Mouse (Mus musculus) A20 (cell line): ENCODE data around the gene Slc4a4.
"Not testable (repeated sequence)": the region's sequence is repeated elsewhere in the genome, so short reads cannot be mapped to it uniquely, and the experiment has no call there.

ENCODE experiments used
- DNase-seq: peaks from one replicate; pipeline ENCODE4 v3.0.0-alpha.2; 2011; ENCODE audit warnings: low read depth, low spot score

Slc4a4 gene

DNA sequence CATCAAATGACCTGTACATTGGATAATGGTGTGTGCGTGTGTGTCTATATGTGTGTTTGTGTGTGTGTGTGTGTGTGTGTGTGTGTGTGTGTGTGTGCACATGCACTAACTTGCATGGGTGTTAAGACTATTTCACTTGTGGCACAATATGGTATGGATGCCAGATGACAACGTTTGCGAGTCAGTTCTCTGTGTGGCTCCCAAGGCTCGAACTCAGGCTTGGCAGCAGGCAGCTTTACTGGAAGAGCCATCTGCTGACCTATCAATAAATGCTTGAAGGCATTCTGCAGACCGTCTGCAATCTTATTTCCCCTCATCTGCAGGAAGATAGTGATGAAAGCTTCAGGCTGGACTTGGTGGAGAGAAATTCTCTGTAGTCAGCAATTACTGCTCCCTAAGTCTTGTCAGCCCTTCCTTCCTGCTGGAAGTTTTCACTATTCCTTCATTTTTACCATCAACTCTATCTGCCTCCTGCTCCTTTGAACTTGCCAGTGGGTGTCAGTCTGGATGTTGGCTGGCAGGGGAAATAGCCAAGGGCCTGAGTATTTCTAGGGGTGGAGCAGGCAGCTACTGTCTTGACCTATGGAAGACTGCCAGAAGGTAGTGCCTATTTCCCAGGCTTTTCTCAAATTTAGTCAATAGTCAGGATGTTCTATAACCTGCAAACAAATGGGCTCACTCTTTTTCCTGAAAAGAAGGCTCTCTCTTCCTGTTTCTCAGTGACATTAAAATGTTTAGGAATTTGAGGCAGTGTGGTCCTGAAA, 73.9 kb downstream of the Slc4a4 start:
- DNase-seq = no peak

DNA sequence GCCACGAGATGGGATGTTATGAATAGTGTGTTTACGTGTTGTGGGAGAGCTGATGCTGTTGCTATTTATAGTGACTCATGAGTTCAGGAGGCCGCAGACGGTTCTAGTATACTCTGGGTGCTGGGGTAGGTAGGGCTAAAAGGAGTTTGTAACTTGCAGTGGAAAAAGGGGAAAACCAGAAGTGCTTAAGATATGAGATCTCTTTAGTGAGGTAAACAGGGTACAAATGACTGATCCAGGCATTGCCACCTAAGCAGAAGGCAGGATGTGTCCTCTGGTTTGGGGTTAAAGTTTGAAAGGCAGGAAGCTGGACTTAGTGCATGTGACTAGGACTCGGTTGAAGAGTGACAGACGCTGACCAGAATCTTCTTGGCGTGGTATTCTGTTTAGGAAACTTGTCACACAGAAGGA, 74.7 kb downstream of the Slc4a4 start:
- no peak for DNase-seq

DNA sequence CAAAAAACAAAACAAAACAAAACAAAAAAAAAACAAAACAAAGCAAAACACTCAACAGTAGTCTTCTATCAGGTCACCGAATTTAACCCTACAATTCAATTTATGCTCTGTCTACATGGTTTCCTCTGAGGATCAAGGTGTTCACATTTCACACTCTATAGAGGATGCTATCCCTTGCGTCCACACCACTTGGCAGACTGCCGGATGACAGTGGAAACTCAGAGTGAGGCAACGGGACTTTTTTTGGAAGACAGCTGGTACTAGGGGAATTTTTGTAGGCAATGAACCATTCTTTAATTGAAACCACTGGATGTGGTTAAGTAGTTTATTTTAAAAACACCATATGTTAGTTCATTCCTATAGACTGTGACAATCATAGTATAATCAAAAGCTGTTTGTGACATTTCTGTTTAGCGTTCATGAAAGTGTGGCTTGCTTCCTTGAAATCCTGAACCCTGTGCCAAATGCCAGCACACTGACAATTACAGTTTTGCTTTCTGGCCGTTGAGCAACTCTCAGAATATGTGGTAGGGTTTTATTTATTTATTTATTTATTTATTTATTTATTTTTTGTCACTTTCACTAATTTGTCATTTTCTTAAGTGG, 78.2 kb downstream of the Slc4a4 start:
- no peak for DNase-seq

DNA sequence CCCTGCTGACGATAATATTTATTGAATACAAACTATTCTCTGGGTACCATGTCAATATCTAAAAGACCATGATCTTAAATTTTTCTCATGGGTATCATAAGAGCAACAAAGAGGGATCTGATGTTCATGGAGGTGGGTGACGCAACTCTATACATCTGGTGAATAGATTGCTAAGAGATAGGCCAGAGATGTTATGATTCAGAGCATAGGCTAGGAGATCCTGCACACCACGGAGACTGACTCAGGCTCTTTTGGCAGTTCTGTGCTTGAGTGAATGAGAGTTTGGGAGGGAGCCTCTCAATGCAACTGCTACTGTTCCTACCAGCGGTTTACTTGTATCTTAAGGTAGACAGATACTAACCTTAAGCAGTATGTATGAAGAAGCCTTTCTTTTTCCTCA, 79.9 kb downstream of the Slc4a4 start:
- DNase-seq = no peak

DNA sequence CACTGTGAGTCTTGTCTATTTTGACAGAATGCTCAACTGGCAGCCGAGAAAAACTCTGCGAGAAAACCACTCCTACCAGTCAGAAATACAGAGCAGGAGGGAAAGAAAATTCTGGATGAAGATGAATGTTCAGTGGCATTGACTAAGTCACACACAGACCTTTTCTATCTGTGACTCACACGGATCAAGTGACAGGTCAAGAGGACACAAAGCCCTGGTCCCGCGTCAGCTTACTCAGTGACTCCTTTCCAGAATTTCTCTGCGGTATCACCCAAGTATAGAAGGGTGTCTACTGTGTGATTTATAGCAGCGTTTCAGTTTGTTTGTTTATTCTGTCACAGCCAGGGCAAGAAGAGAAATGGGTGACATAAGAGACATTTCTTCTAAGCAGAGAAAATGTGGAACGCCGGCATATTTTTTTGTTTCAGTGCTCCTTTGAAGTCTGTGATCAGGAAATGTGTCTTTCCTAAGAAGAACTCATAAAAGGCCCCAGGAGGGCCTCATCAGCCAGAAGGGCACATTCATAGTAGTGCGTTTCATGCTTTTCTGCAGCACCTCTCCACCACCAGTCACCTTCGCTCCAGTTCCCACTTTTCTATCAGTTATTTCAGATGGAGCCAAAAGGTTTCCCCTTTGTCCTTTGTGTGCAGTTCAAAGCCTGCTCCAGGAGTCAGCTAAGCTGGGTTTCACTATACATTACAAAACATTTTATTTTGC, 82.5 kb downstream of the Slc4a4 start:
- no peak for DNase-seq

DNA sequence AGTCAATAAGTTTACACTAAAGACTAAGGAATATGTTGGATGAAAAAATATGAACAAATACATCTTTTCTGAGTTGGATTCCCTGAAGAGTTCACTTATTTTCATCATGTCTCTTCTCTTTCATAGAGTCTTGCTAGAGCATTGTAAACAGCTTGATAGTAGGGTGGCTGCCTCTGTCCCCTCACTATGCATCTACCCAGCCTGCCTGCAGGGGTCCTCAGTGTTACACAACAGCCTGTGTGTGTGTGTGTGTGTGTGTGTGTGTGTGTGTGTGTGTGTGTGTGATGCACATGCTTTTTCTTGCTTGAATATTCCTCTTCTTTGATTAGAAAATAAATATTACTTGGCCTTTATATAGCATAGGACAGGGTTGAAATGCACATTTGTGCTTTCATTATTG, 84.9 kb downstream of the Slc4a4 start:
- DNase-seq = no peak

DNA sequence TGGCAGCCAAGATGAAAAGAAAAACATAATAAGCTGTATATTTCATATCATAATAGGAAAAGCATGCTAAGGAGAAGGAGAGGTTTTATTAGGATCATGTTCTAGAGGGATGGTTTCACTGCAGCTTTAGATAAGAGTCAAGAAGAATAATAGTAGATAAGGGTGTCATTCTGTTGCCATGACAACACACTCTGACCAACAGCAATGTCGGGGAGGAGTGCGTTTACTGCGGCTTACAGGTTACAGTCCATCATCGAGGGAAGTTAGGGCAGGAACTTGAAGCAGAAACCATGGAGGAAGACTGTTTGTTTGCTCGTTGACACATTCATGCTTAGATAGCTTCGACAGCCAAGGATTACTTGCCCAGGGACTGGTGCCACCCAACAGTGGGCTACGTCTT, 85.7 kb downstream of the Slc4a4 start:
- no peak for DNase-seq

DNA sequence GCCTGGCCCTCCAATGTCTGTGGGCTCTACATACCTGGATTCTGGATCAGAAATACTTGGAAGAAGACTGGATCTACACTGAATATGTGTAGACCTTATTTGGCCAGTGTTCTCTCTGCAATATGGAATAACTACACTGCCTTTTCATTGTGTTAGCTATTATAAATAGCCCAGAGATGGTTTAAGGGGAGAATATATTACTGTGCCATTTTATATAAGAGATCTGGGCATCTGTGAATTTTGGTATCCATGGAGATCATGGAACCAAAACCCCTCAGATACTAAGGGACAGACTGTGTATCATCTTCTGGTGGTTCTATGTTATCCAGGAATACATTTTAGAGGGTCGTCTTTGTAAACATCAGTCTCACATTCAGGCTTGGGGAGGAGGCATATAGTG, 86.5 kb downstream of the Slc4a4 start:
- no peak for DNase-seq

DNA sequence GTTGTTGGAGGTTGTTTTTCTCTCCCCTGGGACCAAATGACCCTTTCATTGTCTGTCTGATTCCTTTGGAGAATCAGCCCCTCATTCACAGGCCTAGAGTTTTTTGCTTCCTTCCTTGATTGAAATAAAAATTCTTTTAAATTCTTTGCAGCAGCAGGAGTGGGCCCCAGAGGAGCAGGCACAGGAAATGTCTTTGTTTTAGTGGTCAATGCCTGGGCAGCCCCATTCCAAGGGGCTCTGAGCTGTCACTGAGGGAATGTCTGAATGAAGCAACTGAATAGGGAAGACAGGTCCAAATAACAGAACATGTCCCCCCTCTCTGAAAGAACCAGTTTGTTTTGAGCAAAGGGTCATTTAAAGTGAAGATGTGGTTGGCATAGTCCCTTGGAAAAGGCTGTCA, 89.1 kb downstream of the Slc4a4 start:
- no peak for DNase-seq

DNA sequence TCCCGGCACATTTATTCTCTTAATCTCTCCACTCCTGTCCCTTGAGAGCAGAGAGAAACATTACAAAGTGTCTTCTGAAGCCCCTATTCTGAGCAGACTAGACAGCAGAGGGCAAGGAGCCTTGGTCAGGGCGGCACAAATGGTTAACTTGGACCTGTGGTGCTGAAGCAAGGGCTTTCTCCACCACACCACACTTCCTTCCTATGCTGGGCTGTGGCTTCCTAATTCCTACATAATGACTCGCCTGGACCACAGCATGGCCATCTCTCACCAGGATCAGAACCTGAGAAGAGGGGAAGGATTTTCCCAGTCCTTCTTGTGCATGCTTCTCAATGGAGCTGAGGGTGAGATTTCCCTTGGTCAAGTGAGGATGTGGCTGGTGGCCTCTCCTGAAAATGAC, 89.8 kb downstream of the Slc4a4 start:
- DNase-seq = no peak

DNA sequence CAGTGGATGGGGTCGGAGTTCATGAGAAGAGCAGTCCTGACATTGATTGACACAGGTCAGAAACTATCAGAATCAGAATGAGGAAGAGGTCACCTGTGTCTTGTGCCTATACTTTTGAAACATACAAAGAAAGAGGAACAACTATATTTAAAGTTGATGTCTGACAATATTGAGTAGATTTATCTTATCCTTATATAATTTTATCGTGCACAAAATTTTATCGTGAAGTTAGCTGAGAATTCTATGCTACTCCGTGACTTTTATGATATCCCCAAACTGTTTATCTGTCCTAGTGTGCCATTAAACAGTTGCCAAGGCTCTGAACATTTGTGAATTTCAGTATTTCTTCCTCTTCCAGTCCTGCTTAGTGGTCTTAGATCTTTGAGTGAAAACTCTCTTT, 94.1 kb downstream of the Slc4a4 start:
- no peak for DNase-seq

DNA sequence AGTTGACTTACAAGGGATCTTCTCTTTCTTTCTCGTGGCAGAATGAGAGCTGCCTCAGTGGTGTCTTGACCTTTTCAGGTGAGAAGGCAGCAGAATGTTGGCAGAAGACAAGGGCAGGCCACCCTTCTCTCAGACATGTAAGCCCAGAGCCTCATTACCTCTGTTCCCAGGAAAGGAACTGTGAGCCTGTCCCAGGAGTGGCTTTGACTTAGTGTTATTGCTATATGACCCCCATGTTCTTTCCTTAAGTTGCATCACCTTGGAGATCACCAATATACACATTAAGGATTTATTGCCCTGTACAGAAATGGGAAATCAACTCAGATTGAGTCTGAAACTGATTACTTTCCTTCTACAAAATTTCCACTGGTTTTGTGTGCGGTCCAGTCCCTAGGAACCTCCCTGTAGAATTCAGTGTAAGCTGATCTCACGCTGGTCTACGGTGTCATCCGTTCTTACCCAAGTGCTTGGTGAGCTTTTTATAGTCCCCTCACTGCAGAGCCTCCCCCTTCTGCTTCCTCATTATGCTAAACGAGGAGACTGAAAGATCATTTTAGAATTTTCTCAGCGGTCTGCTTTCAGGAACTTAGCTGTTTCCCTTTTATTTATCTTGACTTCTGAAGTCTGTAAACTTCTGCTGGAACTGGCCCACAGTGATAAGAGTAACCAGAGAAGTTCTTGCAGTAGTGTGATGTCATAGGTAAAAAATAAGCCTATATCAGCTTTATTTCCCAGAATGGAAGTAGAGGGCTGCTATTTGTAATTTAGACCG, 94.8 kb downstream of the Slc4a4 start:
- no peak for DNase-seq

DNA sequence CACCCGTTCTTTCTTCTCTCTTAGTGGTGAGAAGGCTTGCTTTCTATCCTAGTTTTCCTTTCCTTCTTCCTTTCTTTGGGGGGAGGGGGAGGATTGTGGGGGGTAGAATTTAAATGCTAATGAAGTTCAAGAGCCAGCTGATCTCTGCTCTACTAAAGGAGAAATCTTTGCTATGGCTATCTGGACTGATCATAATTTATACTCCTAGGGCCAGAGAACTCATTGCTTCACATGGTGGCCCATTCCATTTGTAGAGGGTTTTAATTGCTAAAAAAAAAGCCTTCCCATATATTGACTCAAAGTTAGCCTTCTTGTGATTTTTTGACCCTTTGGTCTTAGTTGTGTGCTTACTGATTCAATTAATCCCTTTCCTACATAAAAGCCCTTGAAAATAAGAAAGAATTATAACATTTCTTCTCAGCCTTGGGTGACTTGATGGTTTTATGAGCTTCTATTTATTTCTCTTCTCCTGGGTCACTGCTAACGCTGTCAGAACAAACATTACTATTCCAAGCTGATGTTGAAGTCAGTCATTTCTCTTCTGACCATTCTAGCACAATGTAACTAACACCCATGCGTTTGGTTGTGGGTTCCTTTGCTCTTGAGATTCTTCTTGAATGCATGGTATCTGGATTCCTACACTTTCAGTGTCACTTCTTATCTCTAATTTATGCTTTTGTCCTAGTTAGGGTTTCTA, 95.6 kb downstream of the Slc4a4 start:
- DNase-seq = no peak

DNA sequence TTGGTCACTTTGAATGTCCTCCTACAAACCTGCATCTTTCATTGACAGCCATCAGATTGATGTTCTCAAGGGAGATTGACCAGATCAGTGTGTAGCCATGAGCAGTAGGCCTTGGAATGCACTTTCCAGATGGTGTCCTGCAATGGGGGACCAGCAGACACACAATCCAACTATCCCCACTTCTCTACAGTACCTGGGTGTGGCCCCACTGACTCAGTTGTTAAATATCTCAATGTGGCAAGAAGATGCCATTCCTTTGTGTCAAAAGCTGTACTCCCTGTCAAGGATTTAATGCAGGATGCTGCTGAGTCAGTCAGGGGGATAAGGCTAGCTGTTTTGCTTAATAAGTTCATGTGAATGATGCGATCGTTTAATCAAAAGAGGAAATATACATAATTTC, 96.6 kb downstream of the Slc4a4 start:
- DNase-seq = no peak

DNA sequence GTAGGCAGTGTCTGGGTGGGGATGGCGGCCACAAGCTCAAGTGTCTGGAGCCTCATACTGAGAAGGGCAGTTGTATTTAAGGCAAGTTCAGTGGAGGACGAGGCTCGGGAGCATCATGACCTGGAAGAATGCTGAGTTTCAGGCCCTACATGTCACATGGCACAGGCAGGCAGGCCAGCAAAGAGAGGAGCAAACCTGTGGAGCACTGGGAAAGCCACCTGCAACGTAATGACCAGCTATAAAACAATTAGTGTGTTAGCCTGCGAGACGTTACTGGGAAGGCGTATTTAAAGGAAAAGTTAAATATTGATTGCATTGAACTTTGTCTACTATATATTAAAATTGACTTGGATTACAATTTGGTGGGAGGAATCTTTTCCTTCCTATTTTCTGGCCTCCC, 97.0 kb downstream of the Slc4a4 start:
- no peak for DNase-seq

DNA sequence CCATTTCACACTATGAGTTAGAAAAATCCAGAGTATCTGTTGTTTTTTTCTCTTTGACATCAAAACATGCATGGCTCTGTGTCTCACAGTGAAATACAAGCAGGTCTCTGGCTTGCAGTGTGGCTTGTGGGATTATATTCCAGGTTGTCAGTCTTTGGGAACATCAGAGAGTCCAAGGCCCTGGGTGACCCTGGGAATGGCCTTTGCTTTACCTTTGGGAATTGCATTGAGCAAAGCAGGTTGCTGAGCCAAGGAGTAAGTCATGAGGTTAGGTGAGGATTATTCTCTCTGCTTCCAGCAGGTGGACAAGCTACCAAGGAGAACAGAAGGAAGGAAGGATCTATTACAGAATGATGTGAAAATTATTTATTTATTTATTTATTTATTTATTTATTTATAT, 102.4 kb downstream of the Slc4a4 start:
- no peak for DNase-seq

DNA sequence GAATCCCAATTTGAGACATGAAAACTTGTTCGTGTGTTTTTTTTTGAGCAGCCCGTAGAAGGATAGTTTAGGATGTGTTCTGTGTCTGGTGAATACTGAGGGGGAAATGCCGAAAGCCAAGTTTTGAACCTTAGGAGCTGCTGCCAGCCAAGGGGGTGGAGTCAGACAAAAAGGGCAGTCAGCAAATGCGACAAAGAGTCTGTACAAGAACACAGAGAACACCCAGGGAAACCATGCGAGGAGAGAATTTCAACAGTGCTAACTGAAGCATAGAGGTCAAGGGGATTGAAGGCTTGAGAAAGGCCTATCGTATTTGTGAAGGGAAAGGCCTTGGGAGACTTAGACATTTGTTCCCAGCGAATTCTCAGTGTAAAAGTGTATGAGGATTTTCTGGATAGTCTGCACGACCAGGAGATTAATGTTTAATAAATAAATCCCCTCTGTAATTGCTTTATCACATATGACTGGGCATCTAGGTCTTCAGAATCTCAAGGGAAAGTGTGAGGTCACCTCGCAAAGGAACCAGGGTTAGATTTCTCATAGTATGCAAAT, 103.7 kb downstream of the Slc4a4 start:
- DNase-seq = no peak

DNA sequence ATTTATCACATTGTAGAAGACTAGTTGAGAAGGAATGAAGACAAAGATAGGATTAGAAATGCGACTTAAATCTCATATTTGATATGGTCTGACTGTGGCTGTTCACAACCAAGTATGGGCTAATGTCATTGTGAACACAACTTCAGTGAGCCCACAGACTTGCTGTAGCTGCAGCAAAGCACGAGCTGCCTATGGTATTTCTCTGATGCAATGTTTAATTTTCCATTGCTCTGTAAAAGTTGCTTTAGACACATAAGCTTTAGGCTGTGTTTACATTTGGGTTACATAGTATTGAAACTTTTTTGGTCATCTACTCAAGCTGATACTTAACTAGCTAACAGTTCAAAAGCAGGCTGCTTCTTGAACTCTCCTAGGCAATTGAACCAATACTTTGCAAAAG, 104.7 kb downstream of the Slc4a4 start:
- DNase-seq = not testable (repeated sequence)

DNA sequence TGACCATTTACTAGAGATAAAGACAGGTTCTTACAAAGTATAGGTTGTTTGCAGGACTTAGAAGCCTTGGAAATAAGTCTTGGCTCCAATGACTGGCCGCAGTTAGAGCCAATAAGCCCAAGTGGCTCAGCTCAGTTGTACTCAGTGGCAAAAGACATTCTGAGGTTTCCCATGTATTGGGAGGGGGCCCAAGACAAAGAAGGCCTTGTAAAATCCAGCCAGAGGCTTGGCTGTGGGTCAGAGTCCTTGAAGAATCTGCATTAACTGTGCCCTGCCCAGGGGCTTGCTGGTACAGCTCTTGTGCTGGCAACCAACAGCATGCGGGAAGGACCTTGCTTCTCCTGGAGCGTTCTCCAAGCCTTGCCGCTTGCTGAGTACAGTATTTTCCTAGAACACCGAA, 107.9 kb downstream of the Slc4a4 start:
- no peak for DNase-seq

DNA sequence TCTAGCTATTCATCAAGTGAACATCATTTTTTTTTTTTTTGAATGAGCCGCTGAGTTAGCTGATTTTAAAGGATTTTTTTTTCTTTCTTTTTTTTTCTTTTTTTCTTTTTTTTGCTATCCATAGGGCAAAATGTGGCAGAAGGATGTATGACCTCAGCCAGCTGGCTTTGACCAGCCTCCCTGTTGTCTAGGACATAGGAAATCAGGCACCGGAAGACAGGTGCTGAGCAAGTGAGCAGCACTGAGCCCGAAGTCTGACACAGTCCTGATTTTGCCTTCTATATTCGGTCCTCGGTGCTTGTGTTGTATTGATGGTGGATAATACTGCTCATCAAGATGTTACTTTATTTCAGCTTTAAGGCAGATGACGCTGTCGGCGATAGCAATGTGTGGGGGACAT, 109.6 kb downstream of the Slc4a4 start:
- DNase-seq = no peak

DNA sequence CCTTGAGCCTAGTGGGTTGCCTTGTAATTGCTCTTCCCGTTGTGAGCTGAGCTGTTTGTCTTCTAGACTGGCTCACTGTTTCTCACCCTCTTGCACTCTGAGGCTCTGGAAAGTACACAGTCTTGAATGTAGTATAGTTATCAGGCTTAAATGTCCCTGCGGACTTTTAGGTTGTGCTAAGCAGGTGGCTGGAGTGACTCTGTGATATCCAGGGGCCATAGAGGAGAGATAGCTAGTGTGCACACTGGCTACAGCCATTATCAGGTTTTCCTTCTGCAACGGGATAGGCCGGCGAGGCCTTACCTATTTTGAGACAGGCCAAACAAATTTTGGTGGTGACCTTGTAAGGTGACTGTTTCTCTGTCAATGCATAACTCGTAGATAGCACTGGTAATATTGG, 110.7 kb downstream of the Slc4a4 start:
- no peak for DNase-seq
